30 mouse cellular contexts compared by ENCODE assay signal in the genomic region with DNA sequence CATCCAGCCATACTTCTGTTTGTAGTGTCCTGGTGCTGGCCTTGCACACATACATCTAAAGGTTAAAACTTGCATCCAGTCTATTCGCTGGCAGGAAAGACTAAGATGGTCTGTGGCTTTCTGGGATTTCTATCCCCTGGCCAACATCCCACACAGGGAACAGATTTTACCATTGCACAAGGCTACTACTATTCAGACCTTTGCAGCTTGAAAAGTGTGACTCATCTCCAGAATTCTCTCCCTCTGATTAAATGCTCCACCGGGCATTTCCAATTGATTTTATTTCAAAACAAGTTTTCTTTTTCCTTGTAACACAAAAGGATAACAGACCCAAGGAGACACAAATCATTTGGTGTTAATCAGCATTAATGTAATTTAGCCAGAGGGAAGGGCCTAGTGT. TPM values are rescaled to one million over a fixed set of nuclear protein-coding genes. Genes with fewer than 3 reads are reported as not detected.
DNase-seq lines count a peak whose midpoint lies in the region; ATAC-seq and TF ChIP-seq lines count a peak whose summit lies in the region.
"Had no signal": no experiment of that assay in that cellular context is flagged by ENCODE, and none has a peak within 500 bp of the region (broad histone marks: within the 10 kb centered on the region; RNA-seq: fewer than 3 reads in every experiment).

No protein-coding gene starts in this region.

- H3K27ac ChIP-seq in lung, postnatal 0 days (ENCODE audit: low read length): no peak overlapping the region
- no peak overlapping the region for H3K27ac ChIP-seq in embryonic facial prominence, embryonic 10.5 days (replicated peaks)
- H3K27ac ChIP-seq: embryonic facial prominence, embryonic 13.5 days; forebrain, embryonic 13.5 days; intestine, embryonic 15.5 days; left cerebral cortex, adult 2 months; limb, embryonic 13.5 days; lung, embryonic 15.5 days; midbrain, embryonic 12.5 days; neural tube, embryonic 13.5 days; stomach, embryonic 15.5 days had no signal

- H3K4me2 ChIP-seq in lung, postnatal 0 days (replicated peaks; ENCODE audit: low read depth, low read length): no peak overlapping the region
- H3K4me2 ChIP-seq: embryonic facial prominence, embryonic 13.5 days; forebrain, embryonic 13.5 days; intestine, embryonic 15.5 days; limb, embryonic 13.5 days; liver, embryonic 11.5 days; lung, embryonic 15.5 days; midbrain, embryonic 12.5 days; neural tube, embryonic 13.5 days; stomach, embryonic 15.5 days had no signal

- H3K9ac ChIP-seq in lung, postnatal 0 days (replicated peaks; ENCODE audit: low read depth): no peak overlapping the region
- H3K9ac ChIP-seq: embryonic facial prominence, embryonic 13.5 days; forebrain, embryonic 13.5 days; intestine, embryonic 15.5 days; limb, embryonic 13.5 days; lung, embryonic 15.5 days; midbrain, embryonic 12.5 days; neural tube, embryonic 13.5 days; stomach, embryonic 15.5 days had no signal

- CTCF ChIA-PET in Patski (lab: Charles Lee): interaction anchor here (0.7 to 9.6 kb wide), 6 partner anchors 12 to 247 kb away, joined by 3 to 201 read pairs (median 4); no protein-coding TSS in a partner anchor

- H3K9me3 ChIP-seq in lung, postnatal 0 days (ENCODE audit: low read length): no peaks in the 10 kb centered on the region
- H3K9me3 ChIP-seq in embryonic facial prominence, embryonic 10.5 days: no peaks in the 10 kb centered on the region
- H3K9me3 ChIP-seq: embryonic facial prominence, embryonic 13.5 days; forebrain, embryonic 13.5 days; intestine, embryonic 15.5 days; limb, embryonic 13.5 days; lung, embryonic 15.5 days; megakaryocyte, embryonic 14.5 days; midbrain, embryonic 12.5 days; neural tube, embryonic 13.5 days; stomach, embryonic 15.5 days had no signal

- in situ Hi-C loops in Patski (cut with MboI; ENCODE audit: low pct_unique_long_range_greater_than_20kb): loop anchor here (5.0 kb wide), 1 partner anchor 140 kb away; a partner anchor contains a TSS

- H3K36me3 ChIP-seq in lung, postnatal 0 days (ENCODE audit: insufficient read depth, low read length): no peaks in the 10 kb centered on the region
- no peaks in the 10 kb centered on the region for H3K36me3 ChIP-seq in embryonic facial prominence, embryonic 10.5 days (replicated peaks)
- H3K36me3 ChIP-seq: embryonic facial prominence, embryonic 13.5 days; G1E; intestine, embryonic 15.5 days; limb, embryonic 13.5 days; lung, embryonic 15.5 days; midbrain, embryonic 12.5 days; neural tube, embryonic 13.5 days; stomach, embryonic 15.5 days had no signal

- H3K27me3 ChIP-seq in lung, postnatal 0 days (replicated peaks; ENCODE audit: insufficient read depth, low read length): no peaks in the 10 kb centered on the region
- no peaks in the 10 kb centered on the region for H3K27me3 ChIP-seq in Patski
- H3K27me3 ChIP-seq in embryonic facial prominence, embryonic 10.5 days (replicated peaks; ENCODE audit: low read depth, poor library complexity, severe bottlenecking): no peaks in the 10 kb centered on the region
- H3K27me3 ChIP-seq: embryonic facial prominence, embryonic 13.5 days; forebrain, embryonic 13.5 days; intestine, embryonic 15.5 days; limb, embryonic 13.5 days; lung, embryonic 15.5 days; megakaryocyte, embryonic 14.5 days; midbrain, embryonic 12.5 days; neural tube, embryonic 13.5 days; stomach, embryonic 15.5 days had no signal

- peak; percentile 78 for DNase-seq in heart, adult 11 months
- DNase-seq in heart, adult 8-10 months (ENCODE audit: low spot score): no peak
- peak; percentile 34 for DNase-seq in lung, postnatal 0 days (ENCODE audit: low spot score)
- DNase-seq in lung, postnatal 4 days: no peak
- peak; percentile 73 for DNase-seq in Patski (ENCODE audit: low read depth, low spot score)
- DNase-seq in skeletal muscle tissue, adult 2 months (ENCODE audit: low read depth, low spot score): peak; percentile 21
- DNase-seq in left cerebral cortex, adult 18-20 months (ENCODE audit: low spot score in 2 of 2): no peak
- DNase-seq in embryonic facial prominence, embryonic 10.5 days (ENCODE audit: low spot score): no peak
- DNase-seq: adrenal gland, adult 8-10 months; cerebellum, adult 11-12 months; cerebellum, adult 9-11 months; embryo, embryonic 11 days; gastrocnemius, postnatal 14 days; kidney, adult 2 months; kidney, postnatal 10 days; lung, postnatal 36 days had no signal

- no peak for TF ChIP-seq CTCF in lung, postnatal 0 days (IDR thresholded peaks at IDR 0.05)
- no peak for TF ChIP-seq CTCF in Patski (IDR thresholded peaks at IDR 0.05)

- 69% methylated on average over 2 of the region's 2 CpGs for WGBS in lung, postnatal 0 days
- WGBS in embryonic facial prominence, embryonic 10.5 days: 84% methylated on average over 2 of the region's 2 CpGs

- TF ChIP-seq EP300 in lung, postnatal 0 days (IDR thresholded peaks at IDR 0.05): no peak

- no peak; the same call in 1 of the 2 replicates for ATAC-seq in lung, postnatal 0 days
- peak; percentile 86 for ATAC-seq in Patski
- ATAC-seq: forebrain, embryonic 13.5 days; hindbrain, embryonic 16.5 days; intestine, embryonic 15.5 days had no signal

- no peak overlapping the region for H3K4me3 ChIP-seq in lung, postnatal 0 days (ENCODE audit: low read depth, low read length)
- H3K4me3 ChIP-seq in embryonic facial prominence, embryonic 10.5 days: no peak overlapping the region
- H3K4me3 ChIP-seq: embryonic facial prominence, embryonic 13.5 days; erythroblast, embryonic 14.5 days; forebrain, embryonic 13.5 days; intestine, embryonic 15.5 days; left cerebral cortex, adult 2 months; limb, embryonic 13.5 days; lung, embryonic 15.5 days; megakaryocyte, embryonic 14.5 days; midbrain, embryonic 12.5 days; neural tube, embryonic 13.5 days; stomach, embryonic 15.5 days had no signal

- no peaks in the 10 kb centered on the region for H3K4me1 ChIP-seq in lung, postnatal 0 days (ENCODE audit: insufficient read depth, low read depth, low read length)
- H3K4me1 ChIP-seq in embryonic facial prominence, embryonic 10.5 days: peaks cover 7% of the 10 kb centered on the region
- H3K4me1 ChIP-seq: forebrain, embryonic 13.5 days; intestine, embryonic 15.5 days; limb, embryonic 13.5 days; megakaryocyte, embryonic 14.5 days; midbrain, embryonic 12.5 days; neural tube, embryonic 13.5 days; stomach, embryonic 15.5 days had no signal

- POLR2A ChIA-PET in Patski (lab: Charles Lee): no interaction called here

RNA-seq across cellular contexts. Expression of a gene that starts 16.5 kb away (rescaled TPM):
- 100 to 1,000 TPM; 246 to 307 (median 275) TPM for total RNA-seq in heart, adult 8-10 months (2022)
- polyA plus RNA-seq in lung, postnatal 0 days (2015; fragmentation: Nextera tagmentation; extraction: Ambion mirVana): 6.0 and 6.8 TPM in 2 replicates
- 0.14 TPM for polyA plus RNA-seq in Patski (2021)
- total RNA-seq in left cerebral cortex, adult 18-20 months (2021): 10 to 100 TPM; 34.0 to 36.6 TPM
- 3.1 and 5.5 TPM in 2 replicates for polyA plus RNA-seq in embryonic facial prominence, embryonic 10.5 days (2016; fragmentation: Nextera tagmentation; extraction: Ambion mirVana)
- polyA plus RNA-seq: erythroblast, embryonic 14.5 days; G1E had no signal

Comparison
In these comparisons a context has a peak if more than half of its experiments do, and no peak if none do; other contexts are left out.
1. DNase-seq: peak in heart, adult 11 months (single experiment), lung, postnatal 0 days (single experiment), Patski (single experiment) and skeletal muscle tissue, adult 2 months (single experiment); none in heart, adult 8-10 months (single experiment), lung, postnatal 4 days (0 of 2), left cerebral cortex, adult 18-20 months (0 of 2) and embryonic facial prominence, embryonic 10.5 days (single experiment).